Mouse (Mus musculus): ENCODE measurements around the gene Casz1.

Casz1 gene

DNA sequence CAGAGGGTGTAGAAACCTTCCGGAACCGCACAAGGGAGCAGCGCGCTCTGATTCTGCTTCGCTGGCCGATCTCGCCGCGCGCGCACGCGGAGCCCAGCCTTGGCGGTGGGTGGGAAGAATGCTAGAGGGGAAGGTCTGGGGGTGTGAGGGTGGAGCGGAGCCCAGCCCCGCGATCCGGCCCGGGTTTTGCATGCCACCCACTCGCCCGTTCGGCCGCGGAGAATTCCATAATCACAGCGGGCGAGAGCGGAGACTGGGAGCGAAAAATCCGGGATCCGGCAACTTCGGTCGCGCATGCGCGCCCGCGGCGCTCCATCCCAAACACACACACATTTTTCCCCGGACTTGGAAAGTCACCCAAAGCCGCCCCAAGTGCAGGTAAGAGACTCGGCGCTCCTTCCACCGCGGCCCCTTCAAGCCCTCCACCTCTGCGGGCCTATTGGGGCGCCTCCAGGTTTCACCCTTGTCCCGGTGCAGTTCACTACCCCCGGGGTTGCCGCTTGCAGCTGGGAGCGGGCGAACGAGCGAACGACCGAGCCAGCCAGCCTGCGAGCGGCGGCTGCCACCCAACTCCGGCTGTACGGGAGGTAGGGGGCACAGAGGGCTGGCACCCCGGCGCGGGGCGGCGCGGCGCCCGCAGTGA lies at the start of gene Casz1:
Casz1 (plus strand) TSS at position 293 of the 643 bp plus-strand sequence.
- DNase-seq (ENCODE audit: low spot score in 2 of 2) = peak; percentile 82 to 84

DNA sequence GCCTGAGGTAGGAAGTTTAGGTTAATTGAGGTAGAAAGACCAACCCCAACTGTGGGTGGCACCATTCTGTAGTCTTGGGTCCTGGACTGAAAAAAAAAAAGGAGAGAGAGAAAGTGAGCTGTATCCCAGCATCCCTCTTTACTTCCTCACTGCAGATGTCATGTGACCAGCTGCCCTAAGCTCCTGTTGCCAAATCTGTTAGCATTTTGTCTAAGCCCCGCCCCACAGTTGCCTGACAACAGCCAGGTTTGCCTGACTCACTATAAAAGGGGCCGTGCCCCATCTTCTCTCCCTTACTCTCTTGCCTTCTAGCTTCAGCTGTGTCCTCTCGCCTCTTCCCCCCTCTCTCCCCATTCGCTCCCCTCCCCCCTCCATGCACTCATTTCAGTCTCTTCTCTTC lies 45.4 kb upstream of the Casz1 start:
- no peak for DNase-seq (ENCODE audit: low spot score in 2 of 2)

GRCm38 (mm10) chr4:148760152-148760551 lies 44.1 kb upstream of the Casz1 start:
- no peak for DNase-seq (ENCODE audit: low spot score in 2 of 2)

- no peak for DNase-seq (ENCODE audit: low spot score in 2 of 2)
These were observed 38.0 kb upstream of the Casz1 start for GRCm38 (mm10) chr4:148766021-148766775.

DNA sequence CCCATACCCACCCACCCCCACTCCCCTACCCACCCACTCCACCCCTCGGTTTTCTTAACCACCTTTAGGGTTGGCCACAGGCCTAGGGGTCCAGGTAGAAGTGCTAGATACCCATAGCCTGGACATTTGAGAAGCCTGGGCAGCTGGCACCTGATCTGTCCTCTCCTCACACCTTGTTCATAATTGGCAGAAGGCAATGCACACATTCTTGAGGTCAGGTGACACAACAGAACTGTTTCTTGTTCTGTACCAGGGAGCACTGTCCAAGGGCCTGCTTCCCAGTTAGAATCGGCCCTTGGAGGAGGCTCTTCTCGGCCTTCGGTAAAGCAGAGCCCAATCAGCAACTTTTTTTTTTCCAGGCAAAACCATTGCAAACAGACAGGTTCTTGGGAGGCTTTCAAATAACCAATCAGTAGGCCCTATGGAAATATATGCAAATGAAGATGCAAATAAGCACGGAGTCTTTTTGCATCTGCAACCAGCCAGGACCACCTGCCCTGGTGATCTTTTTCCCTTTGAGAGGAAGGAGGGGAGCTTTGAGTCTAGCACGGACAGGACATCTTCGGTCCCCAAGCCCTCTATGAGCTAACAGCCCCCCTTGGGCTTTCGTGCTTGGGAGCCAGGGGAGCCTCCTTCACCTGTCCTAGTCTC lies 36.4 kb upstream of the Casz1 start:
- DNase-seq (ENCODE audit: low spot score in 2 of 2) = no peak

GRCm38 (mm10) chr4:148768649-148769048 lies 35.6 kb upstream of the Casz1 start:
- DNase-seq (ENCODE audit: low spot score in 2 of 2) = no peak

- no peak for DNase-seq (ENCODE audit: low spot score in 2 of 2)
These were observed 33.4 kb upstream of the Casz1 start for GRCm38 (mm10) chr4:148770582-148771408.

DNA sequence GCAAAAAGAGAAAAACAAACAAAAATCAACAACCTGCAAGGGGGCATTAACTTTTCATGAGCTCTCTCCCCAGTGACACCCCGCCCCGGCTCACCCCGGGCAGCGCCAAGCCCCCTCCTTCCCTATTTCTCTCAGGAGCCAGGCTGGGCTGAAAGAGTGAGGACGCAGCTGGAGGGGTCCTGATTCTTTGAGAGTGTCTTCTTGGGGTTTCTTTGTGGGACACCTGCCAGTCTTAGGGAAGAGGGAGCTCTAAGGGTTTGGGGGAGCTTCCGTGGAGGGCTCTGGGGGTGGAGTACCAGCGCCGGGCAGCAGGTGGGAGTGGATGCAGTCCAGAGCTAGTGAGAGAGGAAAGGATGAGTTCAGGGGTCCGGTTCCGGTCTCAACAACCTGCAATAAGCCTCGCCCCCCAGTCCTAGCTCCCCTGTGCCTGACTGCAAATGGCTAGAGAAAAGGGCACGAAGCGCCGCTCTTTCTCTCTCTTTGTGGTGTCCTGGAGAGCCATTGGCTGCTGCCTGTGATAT lies 32.8 kb upstream of the Casz1 start:
- no peak for DNase-seq (ENCODE audit: low spot score in 2 of 2)

GRCm38 (mm10) chr4:148772658-148773057 lies 31.6 kb upstream of the Casz1 start:
- DNase-seq (ENCODE audit: low spot score in 2 of 2) = no peak

DNA sequence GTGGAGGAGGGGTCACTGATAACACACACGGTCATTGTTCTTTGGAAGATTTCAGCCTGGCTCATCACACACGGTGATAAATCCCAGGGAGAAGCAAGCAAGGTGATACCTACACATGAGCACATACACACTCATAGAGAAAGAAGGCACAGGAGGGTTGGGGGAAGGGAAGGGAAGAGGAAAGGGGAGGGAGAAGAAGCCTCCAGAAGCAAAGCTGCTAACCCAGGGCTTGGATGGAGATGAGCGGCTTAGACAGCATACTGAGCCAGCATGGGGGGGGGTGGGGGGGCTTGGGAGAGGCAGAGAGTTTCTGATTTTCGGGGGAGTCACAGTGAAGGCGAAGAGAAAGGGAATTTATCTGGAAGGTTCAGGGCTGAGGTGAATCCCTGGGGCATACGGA lies 30.2 kb upstream of the Casz1 start:
- DNase-seq (ENCODE audit: low spot score in 2 of 2) = no peak

GRCm38 (mm10) chr4:148775476-148776269 lies 28.6 kb upstream of the Casz1 start:
- no peak for DNase-seq (ENCODE audit: low spot score in 2 of 2)

DNA sequence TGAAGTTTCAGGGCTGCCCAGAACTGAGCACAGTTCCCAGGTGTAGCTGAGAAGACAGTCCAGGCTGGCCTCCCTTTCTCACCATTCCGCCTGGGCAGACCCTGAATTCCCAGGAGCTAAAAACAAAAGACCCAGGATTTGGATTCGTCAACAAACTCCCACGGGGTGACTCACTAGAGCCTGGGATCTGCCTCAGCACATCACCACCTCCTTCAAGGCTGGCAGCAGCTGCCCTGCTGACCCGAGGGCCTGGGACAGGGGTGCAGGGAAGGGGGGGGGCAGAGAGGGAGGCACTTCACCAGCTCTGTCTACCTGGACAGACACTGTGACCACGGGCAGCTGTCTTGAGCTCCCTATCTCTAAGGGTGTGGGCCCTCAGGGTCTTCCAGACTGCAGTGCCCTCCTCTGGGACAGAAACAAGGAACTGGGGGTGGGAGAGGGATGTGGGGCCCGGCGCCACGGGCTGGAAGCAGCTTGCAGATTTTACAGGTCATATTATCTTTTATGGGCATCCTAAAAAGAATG lies 24.1 kb upstream of the Casz1 start:
- no peak for DNase-seq (ENCODE audit: low spot score in 2 of 2)

DNA sequence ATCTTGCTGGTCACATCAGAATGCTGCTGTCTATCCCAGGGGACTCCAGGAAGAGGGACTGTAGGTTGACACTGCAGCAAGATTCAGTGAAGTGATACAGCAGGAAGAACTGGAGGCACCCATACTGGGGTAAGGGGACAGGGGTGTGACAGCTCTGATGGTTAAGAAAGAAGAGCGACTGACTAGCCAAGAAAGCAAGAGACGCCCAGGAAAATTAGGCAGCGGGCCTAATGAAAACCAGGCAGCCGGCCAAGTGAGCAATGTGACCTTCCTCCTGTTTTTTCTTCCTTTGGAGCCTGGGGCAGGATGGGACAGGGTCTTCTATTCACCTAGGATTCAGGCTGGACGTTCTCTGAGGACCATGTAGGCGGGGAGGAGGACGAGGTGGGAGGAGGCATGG lies 22.7 kb upstream of the Casz1 start:
- no peak for DNase-seq (ENCODE audit: low spot score in 2 of 2)

- no peak for DNase-seq (ENCODE audit: low spot score in 2 of 2)
These were observed 21.3 kb upstream of the Casz1 start for GRCm38 (mm10) chr4:148782880-148783279.

DNA sequence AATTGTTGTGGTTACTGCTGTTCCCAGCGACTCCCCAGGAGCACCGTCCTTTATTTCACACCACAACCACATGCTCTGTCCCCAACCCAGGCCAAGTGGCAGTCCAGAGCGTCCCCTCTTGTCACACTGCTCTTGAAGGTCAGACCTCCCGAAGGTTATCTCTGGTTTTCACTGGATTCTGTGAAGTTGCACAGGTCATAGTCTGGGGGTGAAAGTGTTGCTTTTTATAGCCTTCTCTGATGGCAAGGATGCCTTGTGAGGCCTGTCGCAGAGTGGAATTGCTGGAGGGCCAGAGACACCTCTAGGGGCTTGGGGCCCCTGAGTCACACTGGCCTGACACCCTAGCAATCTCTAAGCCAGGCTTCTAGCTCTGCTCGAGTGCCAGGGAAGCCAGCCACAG lies 20.5 kb upstream of the Casz1 start:
- DNase-seq (ENCODE audit: low spot score in 2 of 2) = no peak

DNA sequence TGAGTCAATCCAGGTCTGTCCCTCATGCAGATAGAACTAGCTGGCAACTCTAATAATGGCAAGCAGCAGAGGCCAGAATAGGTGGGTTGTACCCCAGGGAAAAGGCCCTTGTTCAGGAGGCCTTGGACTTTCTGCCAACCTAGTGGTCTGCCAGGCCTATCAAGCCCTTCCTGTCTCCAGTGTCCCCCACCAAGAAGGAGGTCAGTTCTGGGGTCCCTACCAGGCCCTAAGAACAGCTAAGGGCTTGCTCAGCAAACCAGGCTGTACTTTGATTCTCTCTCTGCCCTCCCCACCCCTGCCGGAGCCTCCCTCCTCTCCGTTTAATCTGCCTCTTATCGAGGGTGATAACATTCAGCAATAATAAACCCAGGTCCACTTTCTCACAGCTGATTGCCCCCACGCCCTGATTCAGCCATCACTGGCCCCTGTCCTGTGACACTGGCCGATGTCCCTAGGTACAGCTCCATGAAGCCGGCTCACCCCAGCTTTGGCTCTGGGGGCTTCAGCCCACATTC lies 19.1 kb upstream of the Casz1 start:
- DNase-seq (ENCODE audit: low spot score in 2 of 2) = no peak

DNA sequence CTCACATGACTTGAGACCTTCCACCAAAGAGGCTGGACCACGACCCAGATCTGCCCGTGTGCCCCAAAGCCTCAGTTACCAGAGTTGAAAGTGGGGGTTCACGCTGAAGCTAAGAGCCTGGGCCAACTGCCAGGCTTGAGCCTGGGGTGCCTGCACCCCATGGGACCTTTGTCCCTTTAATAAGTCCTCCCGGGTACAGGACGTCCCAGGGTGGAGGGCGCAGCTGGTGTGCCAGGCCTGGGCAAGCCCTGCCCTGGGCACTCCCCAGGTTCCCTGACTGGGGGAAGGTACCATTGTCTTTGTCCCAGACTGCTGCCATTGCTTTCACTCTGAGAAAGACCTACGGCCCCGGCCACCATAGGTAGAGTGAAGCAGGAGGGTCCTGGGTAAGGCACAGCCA lies 18.2 kb upstream of the Casz1 start:
- no peak for DNase-seq (ENCODE audit: low spot score in 2 of 2)

GRCm38 (mm10) chr4:148790940-148791339 lies 13.3 kb upstream of the Casz1 start:
- no peak for DNase-seq (ENCODE audit: low spot score in 2 of 2)

- DNase-seq (ENCODE audit: low spot score in 2 of 2) = no peak
These were observed 9.2 kb upstream of the Casz1 start for GRCm38 (mm10) chr4:148795038-148795437.

Measured in urinary bladder, adult 18-20 months (tissue).